Mouse (Mus musculus) olfactory bulb, adult 2 months (tissue): ENCODE measurements at regions not wholly inside any gene's neighbourhood (a gene's known extent, or its start where the extent isn't known, plus 50 kb on each side); places are given as distances from the start of the nearest gene placed in this dataset.
A peak's percentile ranks its signal among the peaks of the same experiment; 100 is the strongest.

ENCODE experiments used
- H3K27ac ChIP-seq: fragments of 200-500 bp; 2 replicates; pipeline ENCODE4 v1.5.1; 2012; ENCODE audit warnings: low read depth, low read length; ENCODE audit not compliant: insufficient read depth
- H3K4me1 ChIP-seq: fragments of 200-500 bp; 2 replicates; pipeline ENCODE4 v1.6.1; 2012; ENCODE audit warnings: low read length; ENCODE audit not compliant: control insufficient read depth, insufficient read depth
- H3K4me3 ChIP-seq: fragments of 200-500 bp; 2 replicates; pipeline ENCODE4 v1.5.1; 2012; ENCODE audit warnings: mild to moderate bottlenecking, low read depth, low read length, moderate library complexity; ENCODE audit not compliant: insufficient read depth
- CTCF ChIP-seq: fragments of 200-500 bp; IDR thresholded peaks from 2 replicates; pipeline ENCODE4 v1.5.1; 2012; ENCODE audit warnings: low read depth, mild to moderate bottlenecking, low read length, moderate library complexity; ENCODE audit not compliant: insufficient read depth
- POLR2A ChIP-seq: fragments of 200-500 bp; IDR thresholded peaks from 2 replicates; pipeline ENCODE4 v1.6.1; 2012; ENCODE audit warnings: mild to moderate bottlenecking, low read depth, low read length, moderate library complexity; ENCODE audit not compliant: insufficient read depth
- WGBS: fragments of 180-500 bp; shearing (Covaris S2); methylation state at CpG from one replicate; pipeline ENCODE4 v1.1.7; 2018; 5-methylcytosine and 5-hydroxymethylcytosine counted together

DNA sequence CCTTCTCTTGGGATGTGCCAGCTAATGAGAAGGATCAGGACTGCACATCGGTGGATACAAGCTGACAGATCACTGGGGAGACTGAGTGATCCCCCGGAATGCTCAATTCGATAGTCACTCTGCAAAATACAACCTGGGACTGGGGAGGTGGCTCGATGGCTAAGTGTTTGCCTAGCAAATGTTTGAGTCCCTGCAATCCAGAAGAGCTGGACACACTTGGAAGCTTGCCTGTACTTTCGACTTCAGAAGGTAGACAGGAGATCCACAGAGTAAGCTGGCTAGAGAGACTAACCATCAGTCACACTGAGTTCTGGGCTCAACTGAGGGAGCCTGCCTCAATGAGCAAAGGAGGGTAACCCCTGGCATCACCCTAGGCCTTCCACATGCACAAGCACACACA lies 69.7 kb downstream of the Rplp1 start:
- TF ChIP-seq POLR2A: no peak
- TF ChIP-seq CTCF: no peak
- Histone ChIP-seq H3K4me1 (no peaks in the 10 kb centered on the region), H3K27ac (no peak overlapping the region), H3K4me3 (no peak overlapping the region)
- WGBS: 94% methylated on average over 5 of the region's 5 CpGs

DNA sequence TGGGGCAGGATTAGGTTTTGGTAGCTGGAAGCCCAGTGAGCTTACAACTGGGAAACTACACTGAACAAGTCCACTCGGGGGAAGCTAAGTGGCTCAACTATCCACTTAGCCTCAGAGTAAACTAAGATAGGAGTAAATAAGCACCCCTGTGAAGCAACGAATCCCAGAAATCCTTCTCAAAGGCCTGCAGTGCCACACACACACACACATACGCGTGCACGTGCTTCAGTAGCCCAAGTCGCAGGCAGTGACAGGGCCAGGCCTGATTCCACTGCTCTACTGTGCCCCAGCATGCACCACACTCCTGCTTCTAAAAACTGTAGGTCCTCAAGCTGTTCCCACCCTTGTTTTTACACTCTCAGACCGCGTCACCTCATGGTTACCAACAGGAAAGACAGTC lies 70.2 kb downstream of the Rplp1 start:
- no peak overlapping the region for H3K4me3 ChIP-seq
- no peak for TF ChIP-seq CTCF
- TF ChIP-seq POLR2A: no peak
- 95% methylated on average over 8 of the region's 8 CpGs for WGBS

DNA sequence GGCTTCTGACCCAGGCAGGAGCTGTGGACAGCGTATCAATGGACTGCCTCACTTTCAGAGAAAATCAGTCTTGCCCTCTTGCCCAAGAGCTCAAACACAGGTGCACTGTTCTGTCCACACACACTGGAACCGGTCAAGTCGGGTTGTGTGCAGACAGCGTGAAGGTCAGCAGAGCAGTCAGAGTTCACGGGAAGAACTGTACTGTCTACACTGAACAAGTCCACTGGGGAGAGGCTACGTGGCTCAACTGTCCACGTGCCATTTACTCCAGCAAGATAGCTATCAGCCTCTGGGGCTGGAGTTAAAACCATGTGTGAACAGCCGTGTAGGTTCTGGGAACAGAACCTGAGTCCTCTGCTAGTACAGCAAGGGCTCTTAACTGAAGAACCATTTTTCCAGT lies 70.8 kb downstream of the Rplp1 start:
- no peak overlapping the region for H3K27ac ChIP-seq
- WGBS: 95% methylated on average over 8 of the region's 8 CpGs
- TF ChIP-seq CTCF: no peak
- no peak for TF ChIP-seq POLR2A
- no peaks in the 10 kb centered on the region for H3K4me1 ChIP-seq
- H3K4me3 ChIP-seq: no peak overlapping the region

More for the DNA sequence above, 70.2 kb downstream of the Rplp1 start:
- Histone ChIP-seq H3K4me1 (no peaks in the 10 kb centered on the region), H3K27ac (no peak overlapping the region)

DNA sequence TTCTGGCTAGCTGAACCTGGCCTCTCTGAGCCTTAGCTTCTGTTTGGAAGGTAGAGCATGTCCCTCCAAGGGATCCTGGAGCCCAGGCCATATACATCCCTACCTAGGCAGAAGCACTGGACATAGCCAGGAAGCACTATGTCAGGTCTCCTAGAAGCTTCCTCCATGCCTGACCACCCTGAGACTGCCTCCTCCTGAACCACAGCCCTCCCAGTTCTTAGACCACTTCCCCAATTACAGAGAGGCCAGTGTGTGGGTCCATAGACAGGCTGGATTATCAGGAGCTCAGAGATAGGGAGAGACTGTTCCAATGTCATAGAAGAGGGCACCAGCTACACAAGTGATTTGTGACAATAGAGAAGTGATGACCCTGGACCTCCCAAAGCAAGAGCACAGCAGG lies 72.0 kb downstream of the Rplp1 start:
- TF ChIP-seq CTCF (no peak), POLR2A (no peak)

DNA sequence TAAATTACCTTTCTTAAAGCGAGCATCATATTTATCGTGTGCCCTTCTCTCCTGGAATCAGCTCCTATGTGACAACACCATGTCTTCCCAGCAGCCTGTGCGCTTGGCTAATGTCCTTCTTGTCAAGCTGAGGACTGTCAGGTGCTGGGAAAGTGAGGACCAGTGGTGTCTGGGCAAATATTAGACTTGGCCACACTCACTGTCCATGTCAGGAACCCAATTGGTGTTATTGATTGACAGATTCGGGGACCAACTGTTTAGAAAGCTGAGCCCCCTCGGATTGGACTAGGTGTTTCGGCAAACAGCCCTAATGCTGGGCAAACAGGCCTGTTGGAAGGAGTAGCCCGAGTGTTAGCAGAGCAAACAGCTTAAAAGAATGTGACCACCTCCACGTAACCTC lies 73.1 kb downstream of the Rplp1 start:
- WGBS: 97% methylated on average over 8 of the region's 8 CpGs
- H3K4me3 ChIP-seq: no peak overlapping the region

More for the DNA sequence above, 72.0 kb downstream of the Rplp1 start:
- Histone ChIP-seq H3K4me3 (no peak overlapping the region), H3K27ac (no peak overlapping the region), H3K4me1 (no peaks in the 10 kb centered on the region)

DNA sequence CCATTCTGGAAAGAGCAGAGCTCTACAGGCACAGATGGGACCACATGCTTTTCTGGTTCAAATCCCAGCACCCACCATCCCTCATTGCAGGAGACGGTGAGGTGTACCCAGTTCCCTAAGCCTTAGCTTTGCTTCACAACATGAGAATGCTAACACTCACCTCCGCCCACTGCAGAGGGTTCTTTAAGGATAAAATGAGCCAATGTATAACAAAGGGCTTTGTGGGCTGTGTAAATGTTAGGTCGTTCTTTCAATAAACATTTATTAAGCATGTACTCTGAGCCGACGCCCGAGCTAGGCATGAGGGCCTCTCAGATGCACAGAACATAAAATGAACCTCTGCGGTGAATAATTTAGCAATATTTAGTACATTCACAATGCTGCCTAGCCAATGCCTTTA lies 74.0 kb downstream of the Rplp1 start:
- WGBS: 58% methylated on average over 7 of the region's 7 CpGs
- Histone ChIP-seq H3K4me3 (no peak overlapping the region), H3K4me1 (no peaks in the 10 kb centered on the region), H3K27ac (no peak overlapping the region)
- TF ChIP-seq CTCF (no peak), POLR2A (no peak)

More for the DNA sequence above, 73.1 kb downstream of the Rplp1 start:
- no peaks in the 10 kb centered on the region for H3K4me1 ChIP-seq
- H3K27ac ChIP-seq: no peak overlapping the region
- no peak for TF ChIP-seq CTCF

DNA sequence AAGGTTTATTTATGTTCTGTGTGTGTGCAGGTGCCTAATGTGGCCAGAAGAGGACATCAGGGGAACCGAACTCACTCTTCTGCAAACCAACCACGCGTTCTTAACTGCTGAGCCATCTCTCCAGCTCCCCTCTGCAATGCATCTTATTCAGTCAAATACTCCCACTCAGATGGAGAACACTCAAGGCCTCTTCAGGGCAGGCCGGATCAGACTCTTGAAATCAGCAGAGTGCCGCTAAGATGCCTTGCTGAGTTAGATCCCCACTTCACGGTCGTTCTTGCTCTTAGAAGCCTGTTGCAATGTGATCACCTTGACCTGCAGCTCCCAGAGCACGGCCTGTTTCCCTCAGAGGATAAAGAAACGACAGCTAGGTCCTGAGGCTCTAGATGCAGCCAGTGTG lies 81.1 kb downstream of the Rplp1 start:
- 94% methylated on average over 9 of the region's 9 CpGs for WGBS
- Histone ChIP-seq H3K4me1 (peaks cover 8% of the 10 kb centered on the region), H3K27ac (no peak overlapping the region), H3K4me3 (no peak overlapping the region)
- no peak for TF ChIP-seq CTCF
- TF ChIP-seq POLR2A: no peak

DNA sequence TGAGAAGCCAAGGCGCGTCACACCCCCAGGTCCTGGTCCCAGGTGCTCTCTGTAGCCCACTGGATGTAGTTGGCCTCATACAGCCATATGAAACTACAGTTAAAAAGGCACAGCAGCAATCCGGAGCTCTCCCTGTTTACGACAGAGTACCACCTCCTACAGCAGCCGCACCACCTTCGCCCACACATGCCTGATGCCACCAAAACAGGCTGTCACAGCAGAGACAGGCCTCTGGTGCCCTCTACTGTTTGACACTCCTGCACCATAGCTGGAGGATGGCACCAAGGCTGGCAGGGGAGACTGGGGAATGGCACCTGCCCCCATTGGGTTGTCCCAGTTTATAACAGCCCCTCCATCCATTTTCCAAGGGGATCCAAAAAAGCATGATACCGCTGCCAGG lies 84.1 kb downstream of the Rplp1 start:
- peaks cover 8% of the 10 kb centered on the region for H3K4me1 ChIP-seq

DNA sequence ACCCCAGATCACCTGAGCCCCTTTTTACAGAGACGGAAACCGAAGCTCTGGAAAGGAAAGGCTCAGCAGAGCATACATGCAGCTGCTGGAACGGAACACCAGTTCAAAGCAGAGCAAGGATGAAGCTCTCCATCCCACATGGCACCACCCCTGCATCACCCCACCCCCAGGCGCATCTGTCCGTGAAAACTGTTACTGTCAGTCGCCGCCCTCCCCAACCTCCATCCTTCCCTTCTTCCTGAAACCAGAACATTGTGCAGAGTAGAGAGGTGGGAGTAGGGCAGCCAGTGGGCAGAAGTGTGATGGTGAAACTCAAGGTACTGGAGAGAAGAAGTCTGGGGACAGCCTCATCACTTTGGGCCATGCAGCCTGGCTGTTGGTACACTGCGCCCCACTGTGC lies 84.6 kb downstream of the Rplp1 start:
- WGBS: 70% methylated on average over 8 of the region's 8 CpGs
- Histone ChIP-seq H3K27ac (no peak overlapping the region), H3K4me3 (no peak overlapping the region), H3K4me1 (peaks cover 8% of the 10 kb centered on the region)
- TF ChIP-seq POLR2A (no peak), CTCF (no peak)

More for the DNA sequence above, 84.1 kb downstream of the Rplp1 start:
- H3K4me3 ChIP-seq: no peak overlapping the region
- TF ChIP-seq CTCF: peak; percentile 65
- no peak for TF ChIP-seq POLR2A
- WGBS: 46% methylated on average over 7 of the region's 7 CpGs
- H3K27ac ChIP-seq: no peak overlapping the region

DNA sequence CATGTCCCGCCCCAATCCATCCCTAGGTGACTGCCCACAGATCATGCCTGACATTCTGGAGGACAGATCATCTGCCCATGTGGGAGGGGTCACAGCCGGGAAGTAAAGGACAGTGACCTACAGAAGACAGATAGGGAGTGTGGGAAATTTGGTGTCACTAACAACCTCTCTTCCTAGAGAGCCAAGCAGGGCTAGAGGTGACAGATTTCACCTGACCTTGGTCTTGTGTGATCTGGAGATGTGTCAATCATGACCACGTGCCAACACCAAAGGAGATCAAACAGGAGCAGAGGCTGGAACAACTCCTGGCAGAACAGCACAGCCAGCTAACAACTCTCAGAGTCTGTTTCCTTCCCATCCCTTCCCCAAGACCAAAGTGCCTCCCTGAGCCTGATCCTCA lies 85.0 kb downstream of the Rplp1 start:
- WGBS: 96% methylated on average over 3 of the region's 3 CpGs
- Histone ChIP-seq H3K27ac (no peak overlapping the region), H3K4me1 (peaks cover 8% of the 10 kb centered on the region), H3K4me3 (no peak overlapping the region)
- TF ChIP-seq CTCF (no peak), POLR2A (no peak)
